Mouse (Mus musculus) left cerebral cortex, adult 18-20 months (tissue): Measurements from ENCODE around the gene Olfr1462. TPM values are rescaled to one million over a fixed set of nuclear protein-coding genes. Genes with fewer than 3 reads are reported as not detected.

Experiments used
- DNase-seq, 2 experiments: peaks; one replicate each; pipeline ENCODE4 v3.0.0; 2021 to 2022; ENCODE audit warnings: low spot score in 2 of 2, mixed read lengths in 1 of 2
- long read RNA-seq, 2 experiments: library from polyadenylated mRNA; stranded (forward); transcript quantifications; one replicate each; pipeline ENCODE4 v2.0.0; 2021
- total RNA-seq, 2 experiments: library from RNA; stranded (reverse); gene quantifications; 2 replicates each; pipeline ENCODE4 v1.2.3; 2021

Gene Olfr1462
- total RNA-seq = not detected
- long read RNA-seq, experiment 1 = 0 reads
- long read RNA-seq, experiment 2 = 0 reads

DNA sequence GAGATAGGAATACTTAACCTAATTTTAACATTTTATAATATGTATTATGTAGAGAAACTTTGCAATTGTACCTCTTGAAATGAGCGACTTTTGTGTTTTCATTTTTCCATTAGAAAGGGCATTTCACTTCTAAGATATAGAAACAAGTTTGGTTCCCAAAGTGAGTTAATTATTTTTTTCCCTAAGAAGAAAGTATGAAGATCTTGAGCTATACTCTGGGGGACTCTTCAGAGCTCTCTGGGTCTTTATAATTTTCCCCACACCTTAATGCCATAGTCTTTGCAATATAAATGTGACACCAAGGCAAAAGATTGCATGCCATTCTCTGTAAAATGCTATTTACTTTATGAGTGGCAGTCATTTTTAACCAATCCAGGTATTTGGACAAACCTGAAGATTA lies at the start of gene Olfr1462:
Gene Olfr1462, plus strand, starts transcription at position 301 of the 400 bp plus-strand sequence.
- DNase-seq = no peak

DNA sequence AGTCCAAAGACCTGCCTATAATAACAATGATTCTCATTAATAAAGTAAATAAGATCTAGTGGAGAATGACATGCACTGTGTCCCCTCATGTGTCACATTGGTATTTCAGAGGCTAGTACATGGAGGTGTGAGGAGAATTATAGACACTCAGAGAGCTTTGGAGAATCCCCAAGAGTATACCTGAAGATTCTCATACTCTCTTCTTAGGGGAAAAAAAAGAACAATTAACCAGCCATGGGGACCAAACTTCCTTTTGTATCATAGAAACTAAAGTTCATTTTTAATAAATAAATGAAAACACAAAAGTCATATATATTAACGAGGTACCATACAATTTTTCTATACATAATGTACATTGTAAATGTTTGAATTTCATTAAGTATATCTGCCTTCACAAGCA lies 36.1 kb upstream of the Olfr1462 start, which contains the start of gene Olfr1459:
Gene Olfr1459, minus strand, starts transcription at position 101 of the 400 bp plus-strand sequence.
- no peak for DNase-seq

DNA sequence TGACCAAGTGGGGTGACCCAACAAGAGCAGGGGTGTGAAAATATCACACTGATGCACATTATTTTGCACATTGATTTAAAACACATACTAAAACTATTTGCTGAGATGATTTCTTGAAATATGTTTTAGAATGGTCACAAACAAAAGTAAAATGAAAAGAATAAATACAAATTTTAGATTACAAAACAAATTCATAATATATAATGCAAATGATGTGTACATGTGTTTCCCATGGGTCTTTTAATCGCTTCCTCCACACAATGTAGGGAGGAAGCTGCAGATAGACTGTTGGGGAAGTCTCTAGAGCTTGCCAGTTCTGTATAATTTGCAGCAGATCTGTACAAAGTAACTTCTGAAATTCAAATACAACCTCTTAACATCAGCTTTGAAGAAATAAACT lies 22.8 kb upstream of the Olfr1462 start, which contains the start of gene Olfr1461:
Gene Olfr1461, plus strand, starts transcription at position 301 of the 400 bp plus-strand sequence.
- DNase-seq = no peak

DNA sequence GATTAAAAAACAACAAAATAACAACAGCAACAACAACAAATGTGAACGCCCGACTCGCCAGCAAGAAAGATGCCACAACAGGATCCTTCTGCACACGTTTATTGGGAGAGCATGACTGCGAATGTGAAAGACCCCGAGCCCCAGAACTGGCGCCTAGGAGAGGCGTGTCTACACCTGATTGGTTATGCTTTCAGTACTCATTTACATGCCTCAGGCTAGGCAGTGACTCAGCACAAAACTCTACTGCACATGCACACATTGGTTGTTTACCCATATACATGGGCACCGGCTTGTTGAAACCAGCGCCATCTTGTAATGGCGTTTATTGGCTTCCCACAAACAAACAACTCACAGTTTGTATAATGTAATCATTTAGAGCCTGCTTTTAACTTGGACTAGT lies 36.1 kb downstream of the Olfr1462 start:
- DNase-seq = no peak

DNA sequence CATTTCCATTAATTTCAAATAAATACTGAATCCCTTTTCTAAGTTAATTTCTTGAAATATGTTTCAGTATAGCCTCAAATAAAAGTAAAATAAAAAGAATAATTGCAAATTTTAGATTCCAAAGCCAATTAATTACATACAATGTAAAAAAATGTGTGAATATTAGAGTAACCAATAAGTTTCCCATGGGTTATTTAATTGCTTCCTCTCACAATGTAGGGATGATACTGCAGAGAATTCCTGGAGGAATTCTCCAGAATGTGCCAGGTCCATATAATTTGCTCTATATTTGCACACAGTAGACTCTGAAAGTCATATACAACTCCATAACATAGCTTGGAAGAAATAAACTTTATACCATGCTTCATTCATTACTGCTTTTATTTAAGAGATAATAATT lies 45.5 kb downstream of the Olfr1462 start, which contains the start of gene Olfr1463:
Gene Olfr1463, plus strand, starts transcription at position 301 of the 400 bp plus-strand sequence.
- DNase-seq = no peak

Other genes with a start within 250 kb of the Olfr1462 start
- gene Olfr1450, start 235.5 kb upstream of the Olfr1462 start, total RNA-seq = not detected
- gene Olfr1451, start 190.7 kb upstream of the Olfr1462 start, total RNA-seq = not detected
- not detected for gene Olfr1453, start 157.4 kb upstream of the Olfr1462 start, total RNA-seq
- not detected for gene Olfr1454, start 125.1 kb upstream of the Olfr1462 start, total RNA-seq
- gene Olfr1457, start 87.8 kb upstream of the Olfr1462 start, total RNA-seq = not detected
- gene Olfr1458, start 79.0 kb upstream of the Olfr1462 start, total RNA-seq = not detected
- under 1 TPM; 0.16 to 0.19 TPM for gene Olfr1459, start 36.2 kb upstream of the Olfr1462 start, total RNA-seq
- not detected for gene Olfr1461, start 22.7 kb upstream of the Olfr1462 start, total RNA-seq
- gene Olfr1463, start 45.6 kb downstream of the Olfr1462 start, total RNA-seq = not detected
- gene Olfr1465, start 129.8 kb downstream of the Olfr1462 start, total RNA-seq = not detected
- not detected for gene Olfr1466, start 153.1 kb downstream of the Olfr1462 start, total RNA-seq
- not detected for gene Olfr1467, start 176.5 kb downstream of the Olfr1462 start, total RNA-seq
- not detected for gene Olfr1469, start 222.1 kb downstream of the Olfr1462 start, total RNA-seq